Mouse (Mus musculus) stomach, postnatal 0 days (tissue): Measurements from ENCODE around the gene Ldb2.

Source experiments
- CTCF ChIP-seq: IDR thresholded peaks from 2 replicates; pipeline ENCODE4 v1.5.1; 2016; ENCODE audit warnings: antibody characterized with exemption, low read depth, mild to moderate bottlenecking, moderate library complexity
- EP300 ChIP-seq: optimal IDR thresholded peaks from 2 replicates; pipeline ENCODE3; 2016; ENCODE audit warnings: antibody characterized with exemption

- TF ChIP-seq CTCF, result no peak
- no peak for TF ChIP-seq EP300
Observed at GRCm38 (mm10) chr5:44574681-44575080, 224.8 kb downstream of the Ldb2 start.
